ENCODE assay signal across 11 mouse cellular contexts in the genomic region with DNA sequence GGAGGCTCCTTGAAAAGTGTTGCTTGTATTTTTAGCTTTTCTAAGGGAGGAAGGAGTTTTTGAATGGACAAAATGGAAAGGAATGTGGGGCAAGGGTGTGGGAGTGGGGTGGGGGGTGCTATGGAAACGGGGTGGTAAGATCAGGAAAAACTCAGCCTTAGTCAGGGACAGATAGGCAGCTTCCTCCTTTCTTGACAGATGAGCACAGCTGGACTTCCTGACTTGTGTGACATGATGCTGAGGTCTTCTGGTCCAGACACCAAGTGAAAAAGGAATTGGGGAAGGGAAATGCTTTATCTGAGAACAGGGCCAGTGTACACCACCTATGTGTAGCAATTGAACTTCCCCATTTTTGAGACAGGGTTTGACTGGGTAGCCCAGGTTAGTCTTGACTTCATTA.
DNase-seq lines count a peak whose midpoint lies in the region; ATAC-seq and TF ChIP-seq lines count a peak whose summit lies in the region.
"Had no signal": no experiment of that assay in that cellular context is flagged by ENCODE, and none has a peak within 500 bp of the region (broad histone marks: within the 10 kb centered on the region; RNA-seq: fewer than 3 reads in every experiment).

No protein-coding gene starts in this region.

- H3K9me3 ChIP-seq in MEL (replicated peaks; ENCODE audit: insufficient read depth, low read length) = no peaks in the 10 kb centered on the region
- no peaks in the 10 kb centered on the region for H3K9me3 ChIP-seq in midbrain, embryonic 16.5 days (replicated peaks; ENCODE audit: control insufficient read depth, low read length, poor library complexity, severe bottlenecking)
- H3K9me3 ChIP-seq: midbrain, embryonic 12.5 days; stomach, embryonic 15.5 days had no signal

- peak; percentile 59 to 88; a peak in 3 of 4 replicates for TF ChIP-seq EP300 in MEL (IDR thresholded peaks at IDR 0.05; ENCODE audit: low read depth in 1 of 2, low read length in 2 of 2)

- no peak for TF ChIP-seq POLR2A in MEL (IDR thresholded peaks at IDR 0.05; ENCODE audit: control insufficient read depth in 1 of 2, insufficient read depth in 1 of 2, low read depth in 1 of 2, low read length in 2 of 2, poor library complexity in 1 of 2)

- intact Hi-C loops in heart, postnatal 25 days (cut with DNase I) = no loop called here

- H3K79me2 ChIP-seq in MEL (ENCODE audit: control insufficient read depth, insufficient read depth, low read length, poor library complexity) = no peaks in the 10 kb centered on the region

- no peak overlapping the region for H3K4me2 ChIP-seq in midbrain, embryonic 16.5 days (ENCODE audit: low read length)
- H3K4me2 ChIP-seq: midbrain, embryonic 12.5 days; stomach, embryonic 15.5 days had no signal

- 72% methylated on average over 1 of the region's 1 CpGs for WGBS in midbrain, embryonic 16.5 days

- no peak overlapping the region for H3K27ac ChIP-seq in MEL (ENCODE audit: control insufficient read depth, low read depth, low read length)
- no peak overlapping the region for H3K27ac ChIP-seq in midbrain, embryonic 16.5 days (ENCODE audit: low read length)
- H3K27ac ChIP-seq: midbrain, embryonic 12.5 days; stomach, embryonic 15.5 days had no signal

- peak; percentile 96 for DNase-seq in heart, adult 11 months
- no peak for DNase-seq in heart, postnatal 25 days (ENCODE audit: low spot score)
- peak; percentile 85 for DNase-seq in MEL (ENCODE audit: low read depth, low spot score)
- peak; percentile 23 to 42 for DNase-seq in heart, adult 9 months (ENCODE audit: low spot score in 2 of 2)
- peak; percentile 54 for DNase-seq in kidney, postnatal 14 days
- DNase-seq in urinary bladder, postnatal 4 days (ENCODE audit: low spot score in 2 of 2) = no peak
- no peak for DNase-seq in layer of hippocampus, postnatal 14 days (ENCODE audit: low spot score in 2 of 2)
- DNase-seq: cerebellum, adult 2 months had no signal

- H3K9ac ChIP-seq in MEL (ENCODE audit: control insufficient read depth, low read depth, low read length, poor library complexity, severe bottlenecking) = no peak overlapping the region
- H3K9ac ChIP-seq in midbrain, embryonic 16.5 days (ENCODE audit: low read depth, low read length) = no peak overlapping the region
- H3K9ac ChIP-seq: midbrain, embryonic 12.5 days; stomach, embryonic 15.5 days had no signal

- no peak for TF ChIP-seq RAD21 in MEL (IDR thresholded peaks at IDR 0.05; ENCODE audit: low read depth, low read length)

- no peak for ATAC-seq in midbrain, embryonic 16.5 days

- H3K4me3 ChIP-seq in MEL (ENCODE audit: control insufficient read depth in 1 of 2, insufficient read depth in 1 of 2, low read depth in 2 of 2, low read length in 2 of 2) = no peak overlapping the region
- H3K4me3 ChIP-seq in midbrain, embryonic 16.5 days (ENCODE audit: low read depth, low read length) = no peak overlapping the region
- H3K4me3 ChIP-seq: midbrain, embryonic 12.5 days; stomach, embryonic 15.5 days had no signal

- no peaks in the 10 kb centered on the region for H3K27me3 ChIP-seq in MEL (ENCODE audit: control insufficient read depth in 1 of 2, insufficient read depth in 2 of 2, low read length in 2 of 2)
- H3K27me3 ChIP-seq in midbrain, embryonic 16.5 days (ENCODE audit: control insufficient read depth, insufficient read depth, low read depth, low read length) = no peaks in the 10 kb centered on the region
- H3K27me3 ChIP-seq: midbrain, embryonic 12.5 days; stomach, embryonic 15.5 days had no signal

- no peak for TF ChIP-seq CTCF in MEL (IDR thresholded peaks at IDR 0.05 in 2 of 3, conservative IDR thresholded peaks at IDR 0.05 in 1 of 3; ENCODE audit: control insufficient read depth in 1 of 3, insufficient read depth in 1 of 3, low read depth in 2 of 3, low read length in 3 of 3, poor library complexity in 1 of 3, severe bottlenecking in 1 of 3)

- H3K36me3 ChIP-seq in MEL (ENCODE audit: control insufficient read depth in 1 of 2, insufficient read depth in 2 of 2, low read length in 2 of 2) = peaks cover 0 to 11% of the 10 kb centered on the region in 2 experiments; a peak in 2 of 4 replicates
- no peaks in the 10 kb centered on the region for H3K36me3 ChIP-seq in midbrain, embryonic 16.5 days (ENCODE audit: control insufficient read depth, insufficient read depth, low read length)
- H3K36me3 ChIP-seq: midbrain, embryonic 12.5 days; stomach, embryonic 15.5 days had no signal

- peaks cover 0 to 16% of the 10 kb centered on the region in 2 experiments; a peak in 3 of 4 replicates for H3K4me1 ChIP-seq in MEL (ENCODE audit: control insufficient read depth in 1 of 2, insufficient read depth in 2 of 2, low read length in 2 of 2)
- H3K4me1 ChIP-seq in midbrain, embryonic 16.5 days (ENCODE audit: control insufficient read depth, insufficient read depth, low read length) = peaks cover 8% of the 10 kb centered on the region

TF ChIP-seq in MEL, 35 proteins besides CTCF, POLR2A, EP300 and RAD21:
- TF ChIP-seq RCOR1 (IDR thresholded peaks at IDR 0.05; ENCODE audit: low read depth, low read length) (0 out of 2 replicates have a peak, but pooled peaks have one; percentile 11), GATA1 (IDR thresholded peaks at IDR 0.05; ENCODE audit: low read depth, low read length) (peak; percentile 70), TAL1 (IDR thresholded peaks at IDR 0.05; ENCODE audit: low read length) (0 out of 2 replicates have a peak, but pooled peaks have one; percentile 26), CHD2 (IDR thresholded peaks at IDR 0.05; ENCODE audit: low read length) (no peak), TCF12 (IDR thresholded peaks at IDR 0.05; ENCODE audit: low read depth, low read length) (peak; percentile 47; the same call in 1 of the 2 replicates), POLR2AphosphoS2 (IDR thresholded peaks at IDR 0.05; ENCODE audit: low read length) (no peak), ETS1 (IDR thresholded peaks at IDR 0.05; ENCODE audit: low read depth, low read length) (peak; percentile 61; the same call in 1 of the 2 replicates), GABPA (IDR thresholded peaks at IDR 0.05; ENCODE audit: low read depth, low read length) (no peak), ZMIZ1 (IDR thresholded peaks at IDR 0.05; ENCODE audit: low read depth, low read length) (no peak), TBP (IDR thresholded peaks at IDR 0.05; ENCODE audit: low read depth, low read length) (0 out of 2 replicates have a peak, but pooled peaks have one; percentile 39)
TF ChIP-seq in MEL: peak in this region for 6.

Comparison
In these comparisons a context has a peak if more than half of its experiments do, and no peak if none do; other contexts are left out.
1. DNase-seq: peak in heart, adult 11 months (single experiment), MEL (single experiment), heart, adult 9 months (2 of 2) and kidney, postnatal 14 days (single experiment); none in heart, postnatal 25 days (single experiment), urinary bladder, postnatal 4 days (0 of 2) and layer of hippocampus, postnatal 14 days (0 of 2).